Mouse (Mus musculus) granulocyte monocyte progenitor cell, adult 5-6 weeks (primary cell): ENCODE results near the gene Tmie. TPM values are rescaled to one million over a fixed set of nuclear protein-coding genes. Genes with fewer than 3 reads are reported as not detected.

Source experiments
- ATAC-seq: replicated peaks from 2 replicates; pipeline ENCODE4 v1.8.0; 2016; ENCODE audit warnings: mild to moderate bottlenecking, moderate TSS enrichment, inconsistent platforms; ENCODE audit not compliant: poor library complexity, severe bottlenecking
- total RNA-seq, 2 experiments: library from RNA; stranded (forward) in 1 of 2; stranded (reverse) in 1 of 2; fragments of 200-712, 200-1000 nt in 1 of 2; fragments of >200 nt in 1 of 2; fragmentation: Nextera tagmentation in 1 of 2; gene quantifications; 2 replicates each; pipeline ENCODE4 v1.2.3; 2014 to 2017

Gene Tmie
- total RNA-seq (2014; fragmentation: Nextera tagmentation) (not detected in 2 replicates), total RNA-seq (2017) (not detected in 2 replicates)

DNA sequence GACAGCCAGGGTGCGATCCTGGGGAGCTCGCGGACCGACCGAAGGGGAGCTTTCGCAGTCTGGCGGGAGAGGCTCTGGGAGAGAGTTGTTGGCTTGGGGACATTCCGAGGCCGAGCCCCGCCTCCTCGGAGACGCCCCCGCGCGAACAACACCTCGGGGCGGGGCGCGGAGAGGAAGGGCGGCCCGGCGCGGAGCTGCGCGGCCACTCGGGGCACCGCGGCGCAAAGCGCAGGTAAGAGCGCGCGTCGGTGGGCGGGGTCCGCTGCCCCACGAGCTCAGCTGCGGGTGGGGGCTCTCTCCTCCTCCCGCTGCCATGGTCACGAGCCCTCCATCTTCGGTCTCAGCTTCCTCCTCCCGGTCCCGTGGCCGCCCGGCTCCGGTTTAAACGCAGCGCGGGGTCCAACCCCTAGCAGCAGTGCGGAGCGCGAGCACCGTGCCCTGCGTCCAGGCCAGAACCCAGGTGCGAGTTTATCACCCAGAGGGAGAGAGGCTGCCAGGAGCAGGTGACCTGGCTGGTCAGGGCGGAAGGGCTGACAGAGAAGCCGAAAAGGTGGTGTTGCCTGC is at the start of gene Tmie:
Gene Tmie, minus strand, starts transcription at position 116 of the 564 bp plus-strand sequence.
- ATAC-seq: peak; percentile 56

DNA sequence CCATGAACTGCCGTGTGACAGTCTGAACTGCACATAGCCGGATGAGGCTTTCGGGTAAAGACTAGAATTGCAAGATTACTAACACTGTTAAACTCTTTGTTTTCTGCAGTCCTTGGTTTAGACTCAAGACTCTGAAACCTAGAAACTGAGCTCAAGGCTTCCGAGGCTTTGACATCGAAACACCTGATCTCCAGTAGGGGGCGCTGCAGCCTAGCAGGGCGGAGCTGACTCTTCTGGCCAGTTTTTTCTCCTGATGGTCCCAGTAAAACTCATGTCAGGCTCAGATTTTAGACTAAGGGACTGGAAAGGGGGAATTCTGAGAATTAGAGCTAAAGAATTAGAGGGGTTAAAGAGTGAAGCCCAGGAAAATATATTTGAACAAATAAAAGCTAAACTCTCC is 42.8 kb upstream of the Tmie start:
- peak; percentile 53; the same call in 1 of the 2 replicates for ATAC-seq

DNA sequence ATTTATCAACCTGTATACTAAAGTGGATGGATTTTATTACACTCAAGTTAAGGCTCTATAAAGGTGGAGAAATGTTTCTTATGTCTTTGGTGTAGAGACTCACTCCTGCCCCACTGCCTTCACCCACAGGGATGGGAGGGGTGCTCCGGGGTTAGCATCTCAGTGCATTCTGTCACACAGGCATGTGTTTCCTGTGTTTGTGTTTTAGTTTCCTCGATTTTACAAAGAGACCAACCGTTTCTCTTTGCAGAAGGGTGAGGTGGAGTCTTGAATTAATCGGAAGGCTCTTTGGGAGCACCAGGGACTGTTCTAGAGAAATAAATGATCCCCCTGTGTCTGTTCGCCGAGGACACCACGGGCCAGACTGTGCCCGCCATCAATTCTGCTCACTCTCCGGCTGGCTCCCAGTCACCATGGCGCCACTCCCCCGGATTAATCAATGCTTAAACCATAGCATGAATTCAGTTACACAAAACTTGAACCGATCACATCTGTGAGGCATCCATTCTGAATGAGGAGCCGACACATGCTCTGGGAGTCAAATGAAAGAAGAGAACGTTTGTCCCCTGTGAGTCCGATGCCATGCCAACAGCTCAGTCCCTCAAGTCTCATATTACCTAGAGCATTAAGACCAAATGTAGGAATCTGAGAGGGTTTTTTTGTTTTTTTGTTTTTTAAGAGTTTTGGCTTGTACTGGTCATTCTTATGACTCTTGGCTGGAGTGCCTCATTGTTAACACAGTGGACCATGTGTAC is 40.9 kb upstream of the Tmie start:
- ATAC-seq: no peak

DNA sequence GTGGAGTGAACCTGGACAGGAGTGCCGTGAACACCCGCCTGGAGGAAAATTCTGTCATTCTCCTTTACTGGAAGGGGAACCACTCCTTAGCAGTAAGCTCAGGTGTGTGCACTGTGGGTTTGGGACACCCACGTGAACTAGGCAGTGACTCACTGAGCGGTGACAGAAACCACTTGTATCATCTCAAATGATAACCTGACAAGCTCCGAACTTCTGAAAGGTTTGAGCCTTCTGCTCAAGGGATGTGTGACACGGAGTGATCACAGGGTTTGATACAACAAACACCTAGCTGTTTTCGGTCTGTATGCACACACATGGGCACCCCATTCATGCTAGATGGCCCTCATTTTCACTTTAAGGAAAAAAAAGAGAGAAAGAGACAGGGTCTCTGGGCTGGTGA is 36.9 kb upstream of the Tmie start, which contains the start of gene Fam240a:
Gene Fam240a, minus strand, starts transcription at position 76 of the 400 bp plus-strand sequence.
- ATAC-seq: no peak

DNA sequence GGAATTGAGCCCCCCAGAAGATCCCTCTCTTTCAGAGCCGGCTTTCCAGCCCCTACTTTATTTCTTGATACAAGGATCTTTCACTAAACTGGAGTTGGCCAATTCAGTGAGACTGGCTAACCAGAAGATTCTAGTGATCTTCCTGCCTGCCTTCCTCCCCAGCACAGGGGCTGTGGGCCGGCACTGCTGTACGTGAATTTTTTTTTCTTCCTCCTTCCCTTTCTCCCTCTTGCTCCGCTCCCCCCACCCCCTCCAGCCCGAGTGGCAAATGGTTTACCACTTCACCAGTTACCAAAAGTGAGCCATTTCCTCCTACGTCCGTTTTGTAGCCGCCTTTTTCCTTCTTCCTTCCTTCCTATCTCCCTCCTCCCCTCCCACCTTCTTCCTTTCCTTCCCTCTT is 35.6 kb upstream of the Tmie start:
- ATAC-seq: peak; percentile 61

DNA sequence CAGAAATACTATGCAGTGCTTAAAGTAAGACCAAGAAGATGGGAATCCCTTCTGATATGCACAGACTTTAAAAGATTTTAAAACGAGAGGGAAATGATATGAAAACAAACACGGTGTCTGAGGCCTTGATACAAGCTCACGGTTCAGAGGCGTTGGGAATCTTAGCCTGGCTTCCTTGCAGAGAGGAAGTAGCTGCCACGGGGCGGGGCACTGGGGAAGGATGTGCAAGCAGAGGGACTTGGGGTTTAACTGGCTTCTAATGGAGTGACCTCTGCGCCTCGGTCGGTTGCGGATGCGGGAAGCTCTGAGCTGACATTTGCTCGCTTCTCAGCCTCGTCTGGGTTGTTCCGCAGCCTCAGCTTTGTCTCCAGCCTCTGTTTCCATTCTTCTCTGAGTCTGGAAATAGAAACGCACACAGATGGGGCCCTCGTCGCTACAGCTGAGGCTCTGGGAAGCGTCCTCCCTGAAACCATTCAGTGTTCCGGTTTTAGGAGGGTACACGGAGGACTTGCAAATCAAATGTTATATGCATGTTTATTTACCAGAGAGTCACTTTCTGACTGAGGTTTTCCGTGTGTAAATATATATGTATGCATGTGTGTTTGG is 34.8 kb upstream of the Tmie start:
- no peak for ATAC-seq

DNA sequence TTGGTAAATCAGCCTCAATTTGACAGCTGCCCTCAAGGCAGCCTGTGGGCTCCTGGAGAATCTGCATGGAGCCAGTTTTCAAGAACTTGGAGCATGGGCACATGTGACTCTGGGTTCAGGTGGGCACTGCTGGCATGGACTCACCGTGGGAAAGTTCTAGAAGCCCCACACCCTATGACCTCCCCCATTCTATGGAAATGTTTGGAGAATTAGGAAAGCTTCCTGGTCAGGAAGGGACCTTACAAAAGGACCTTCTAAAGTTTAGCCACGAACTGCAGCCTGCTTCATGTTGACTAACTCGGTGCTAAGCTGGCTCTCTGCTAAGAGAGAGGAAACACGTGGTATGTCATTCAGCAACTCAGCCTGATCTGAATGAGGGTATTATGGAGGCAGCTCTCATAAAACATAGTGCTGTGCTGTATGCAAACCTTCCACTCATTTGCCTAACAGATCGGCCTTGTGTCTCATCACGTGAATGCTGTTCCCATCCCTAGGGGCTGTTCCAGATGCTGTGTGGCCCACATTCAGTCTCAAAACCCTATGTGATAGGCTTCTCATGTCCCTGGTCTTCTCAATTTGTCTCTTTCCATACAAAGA is 29.6 kb upstream of the Tmie start:
- ATAC-seq: no peak

DNA sequence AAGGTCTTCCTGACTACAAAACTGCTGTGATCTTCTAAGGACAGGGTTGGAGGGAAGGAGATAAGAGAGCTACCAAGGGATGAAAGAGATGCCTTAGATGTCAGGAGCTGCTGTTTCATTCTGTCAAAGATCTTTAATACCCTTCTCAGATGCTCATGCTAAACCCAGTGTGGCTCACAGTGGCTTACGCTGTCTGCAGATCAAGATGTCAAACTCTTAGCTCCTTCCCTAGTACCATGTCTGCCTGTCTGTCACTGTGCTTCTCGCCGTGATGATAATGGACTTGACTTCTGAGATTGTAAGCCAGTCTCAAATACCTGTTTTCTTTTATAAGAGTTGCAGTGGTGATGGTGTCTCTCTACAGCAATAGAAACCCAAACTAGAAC is 28.7 kb upstream of the Tmie start:
- no peak for ATAC-seq

DNA sequence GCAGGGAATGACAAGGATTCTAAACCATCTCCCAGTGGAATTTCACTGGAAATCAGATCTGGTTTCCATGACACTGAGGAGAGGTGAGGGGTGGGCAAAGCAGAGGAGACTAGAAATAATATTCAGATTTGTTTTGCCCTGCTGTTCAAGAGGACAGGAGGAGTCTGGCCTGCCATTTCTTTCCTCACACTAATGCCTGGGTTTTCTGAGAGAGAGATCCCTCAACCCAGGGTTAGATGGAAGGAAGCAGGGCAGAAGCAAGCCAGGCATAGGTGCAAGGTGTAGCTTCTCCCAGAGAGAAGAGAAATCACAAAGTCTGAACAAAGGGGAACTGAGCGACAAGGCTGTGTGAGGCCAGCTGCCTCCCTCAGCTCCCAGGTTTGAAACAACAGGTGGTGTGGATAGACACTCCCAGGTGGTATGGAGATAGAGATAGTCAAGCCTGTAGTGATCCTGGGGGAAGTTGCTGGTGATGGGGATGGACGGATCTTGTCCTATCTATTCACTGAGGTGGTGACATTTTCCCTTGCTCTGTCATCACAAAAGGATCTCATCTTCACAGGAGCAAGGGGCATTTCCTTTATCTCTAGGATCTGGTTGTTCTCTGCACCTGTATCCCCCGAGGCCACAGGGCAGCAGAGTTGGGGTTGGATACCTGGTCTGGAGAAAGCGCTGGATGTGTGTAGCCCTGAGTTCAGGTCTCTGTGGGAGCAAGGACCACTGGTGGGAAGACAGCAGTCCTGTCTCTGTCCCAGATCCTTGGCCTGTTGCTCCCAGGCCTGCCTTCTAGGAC is 28.1 kb upstream of the Tmie start:
- no peak for ATAC-seq

DNA sequence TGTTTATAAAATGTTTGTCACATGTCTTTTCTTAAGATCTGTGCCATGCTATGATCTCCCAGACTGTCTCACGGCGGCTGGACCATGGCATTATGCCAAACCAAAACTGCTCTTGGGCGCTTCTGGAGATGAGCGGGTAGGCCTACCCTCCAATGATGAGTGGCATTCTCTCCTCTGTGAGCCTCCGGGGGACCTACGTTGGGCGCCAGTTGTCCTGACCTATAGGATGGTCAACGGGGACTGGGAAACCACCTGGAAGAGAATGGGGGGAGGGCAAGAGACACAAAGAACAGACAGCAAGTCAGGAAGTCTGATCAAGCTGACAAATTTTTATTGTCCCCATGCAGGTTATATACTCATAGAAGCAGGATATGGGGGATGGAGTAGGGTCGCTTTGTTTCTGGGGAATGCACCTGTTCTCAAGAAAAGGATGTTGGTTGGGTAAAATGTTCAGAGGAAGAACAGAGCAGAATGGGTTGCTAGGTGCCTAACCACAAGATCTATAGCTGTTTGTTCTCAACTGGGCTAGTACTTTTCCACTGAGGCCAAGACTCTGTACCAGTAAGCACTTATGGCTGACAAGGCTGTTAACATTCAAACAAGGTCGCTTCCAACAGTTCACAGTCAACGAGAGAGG is 27.4 kb upstream of the Tmie start:
- ATAC-seq: no peak

DNA sequence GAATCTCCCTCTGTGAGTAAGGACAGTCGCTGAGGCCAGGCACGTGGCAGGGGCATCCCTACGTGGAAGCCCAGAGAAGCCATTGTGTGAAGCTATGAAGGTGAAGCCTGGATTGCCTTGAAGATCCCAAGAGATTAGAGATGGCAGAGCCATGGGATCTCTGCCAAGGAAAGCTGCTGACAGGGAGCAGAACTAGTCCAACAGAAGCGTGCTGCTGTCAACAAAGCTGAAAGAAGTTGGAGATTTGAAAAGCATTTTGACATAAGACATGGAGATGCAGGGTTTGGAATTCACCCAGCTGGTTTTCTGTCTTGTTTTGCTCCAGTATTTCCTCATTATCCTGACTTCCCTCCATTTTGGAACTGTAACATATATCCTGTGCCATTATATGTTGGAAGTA is 22.4 kb upstream of the Tmie start:
- no peak for ATAC-seq

DNA sequence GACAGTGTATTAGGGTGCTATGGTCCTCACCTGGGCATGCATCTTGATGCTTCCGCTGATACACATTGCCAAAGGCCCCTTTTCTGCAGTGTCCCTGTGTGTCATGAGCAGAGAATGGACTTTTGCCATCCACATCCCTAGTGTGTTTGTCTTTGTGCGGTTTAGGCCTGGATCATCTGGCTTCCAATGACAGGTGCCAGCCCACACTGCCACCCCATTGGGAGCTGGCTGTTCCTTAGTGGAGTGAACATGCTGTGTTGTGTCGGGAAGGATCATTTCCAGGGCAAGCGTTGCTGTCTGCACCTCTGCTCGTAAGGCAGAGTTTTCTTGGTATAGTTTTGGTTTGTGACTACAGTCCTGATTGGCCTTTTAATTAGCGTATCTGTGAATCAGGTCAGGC is 21.3 kb upstream of the Tmie start:
- no peak for ATAC-seq

DNA sequence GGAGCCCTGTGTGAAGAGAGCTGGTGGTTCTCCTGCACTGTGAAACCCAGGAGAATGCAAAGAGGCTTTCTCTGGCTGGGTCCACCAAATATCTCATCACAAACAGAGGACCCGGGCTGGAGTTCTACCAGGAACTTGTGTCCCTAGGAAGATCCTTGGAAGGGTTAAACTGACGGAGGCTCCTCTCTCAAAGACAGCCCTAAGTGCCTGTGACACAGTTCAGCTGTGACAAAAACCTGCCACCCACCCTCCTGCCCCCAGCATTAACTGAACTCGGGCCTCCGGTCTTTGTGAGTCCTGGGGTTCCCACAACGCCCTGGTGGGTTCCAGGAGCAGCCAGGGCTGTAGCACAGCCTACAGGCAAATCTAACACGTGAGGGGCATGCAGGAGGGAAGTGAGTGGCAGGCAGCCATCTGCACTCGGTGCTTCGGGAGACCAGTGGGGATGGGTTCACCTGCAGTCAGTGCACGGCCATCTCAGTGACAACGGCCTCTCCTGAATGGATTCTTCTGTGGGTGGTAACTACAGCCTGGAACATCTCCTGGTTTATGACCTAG is 19.6 kb upstream of the Tmie start:
- no peak for ATAC-seq

DNA sequence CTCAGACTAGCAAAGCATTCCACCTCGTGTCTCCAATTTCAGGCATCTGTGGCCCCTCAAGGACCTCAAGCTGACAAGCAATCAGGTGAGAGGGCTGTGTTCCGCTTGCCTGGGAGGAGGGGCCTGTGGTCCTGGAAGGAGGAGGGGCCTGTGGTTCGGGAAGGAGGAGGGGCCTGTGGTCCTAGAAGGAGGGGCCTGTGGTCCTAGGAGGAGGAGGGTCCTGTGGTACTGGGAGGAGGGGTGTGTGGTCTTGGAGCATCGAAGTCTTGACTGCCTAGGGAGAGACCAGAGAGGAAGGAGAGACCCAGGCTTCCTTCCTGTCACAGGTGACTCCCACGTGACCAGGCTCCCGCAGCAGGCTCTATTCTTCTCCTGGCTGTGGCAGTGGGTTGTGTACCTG is 16.7 kb upstream of the Tmie start:
- peak; percentile 60 for ATAC-seq

DNA sequence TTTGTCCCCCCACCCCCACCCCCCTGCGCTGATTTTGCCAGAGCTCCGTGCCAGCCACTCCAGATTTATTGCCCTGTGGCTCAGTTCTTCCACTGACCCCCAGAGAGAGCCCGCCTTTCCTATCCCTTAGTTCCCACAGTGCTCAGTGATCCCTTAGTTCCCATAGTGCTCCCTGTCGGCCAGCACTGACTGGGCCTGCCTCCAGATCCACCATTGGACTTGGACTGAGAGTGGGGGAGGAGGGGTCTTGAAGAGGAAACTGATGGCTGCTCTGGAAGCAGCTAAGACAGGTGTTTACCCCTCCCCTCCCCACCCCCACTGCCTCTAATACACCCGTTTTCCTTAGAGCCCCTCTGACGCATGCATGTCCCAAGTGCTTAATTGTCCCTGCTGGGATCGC is 16.1 kb upstream of the Tmie start:
- no peak for ATAC-seq

DNA sequence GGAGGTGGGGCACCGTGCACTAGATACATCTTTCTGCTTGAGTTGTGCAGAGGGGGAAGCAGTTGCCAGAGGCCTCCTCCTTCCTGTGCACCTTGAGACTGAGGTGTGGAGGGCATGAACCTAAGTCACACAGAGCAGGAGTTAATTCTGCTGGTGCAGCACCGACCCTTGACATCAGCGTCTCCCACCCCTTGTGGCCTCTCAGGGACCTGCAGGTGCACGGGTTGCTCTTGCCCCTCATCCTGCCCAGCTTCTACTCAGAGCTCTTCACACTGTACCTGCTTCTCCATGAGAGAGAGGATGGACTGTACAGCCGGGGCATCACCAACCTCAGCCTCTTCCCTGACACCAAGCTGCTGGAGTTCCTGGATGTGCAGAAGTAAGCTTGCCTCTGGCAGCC is 15.6 kb upstream of the Tmie start:
- no peak for ATAC-seq

DNA sequence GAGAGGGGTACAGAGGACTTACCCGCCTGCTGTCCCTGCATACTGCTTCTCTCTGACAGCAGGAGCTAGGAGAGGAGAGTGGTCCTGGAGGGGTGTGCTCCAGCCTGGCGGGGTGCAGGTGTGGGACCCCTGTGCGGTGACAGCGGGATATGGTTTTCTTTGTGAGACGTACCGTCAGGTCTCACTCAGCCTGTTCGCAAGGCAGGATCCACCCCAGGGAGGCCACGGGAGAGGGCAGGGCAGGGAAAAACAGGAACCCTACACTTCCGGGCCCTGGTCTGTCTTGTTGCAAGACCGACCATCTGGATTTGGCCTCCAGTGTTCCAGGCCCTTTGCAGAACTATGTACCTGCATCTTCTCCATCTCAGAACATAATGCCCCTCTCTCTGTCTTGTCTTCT is 13.5 kb upstream of the Tmie start:
- ATAC-seq: peak; percentile 61

DNA sequence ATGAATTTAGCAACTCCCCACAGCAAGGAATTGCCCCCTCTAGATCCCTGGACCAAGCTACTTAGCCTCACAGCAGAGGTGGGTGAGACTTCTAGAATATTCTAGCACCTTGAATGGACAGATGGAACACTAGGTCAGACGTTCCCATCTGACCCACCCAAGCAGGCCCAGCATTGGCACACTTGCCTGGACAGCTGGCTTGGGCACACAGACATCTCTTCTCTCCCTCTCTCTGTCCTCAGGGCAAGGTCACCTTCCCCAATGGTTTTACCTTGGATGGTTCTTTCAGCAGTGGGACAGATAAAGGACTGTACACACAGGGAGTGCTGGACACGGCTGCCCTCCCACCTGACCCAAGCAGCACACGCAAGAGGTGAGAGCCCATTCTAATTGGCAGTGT is 12.6 kb upstream of the Tmie start:
- no peak for ATAC-seq

DNA sequence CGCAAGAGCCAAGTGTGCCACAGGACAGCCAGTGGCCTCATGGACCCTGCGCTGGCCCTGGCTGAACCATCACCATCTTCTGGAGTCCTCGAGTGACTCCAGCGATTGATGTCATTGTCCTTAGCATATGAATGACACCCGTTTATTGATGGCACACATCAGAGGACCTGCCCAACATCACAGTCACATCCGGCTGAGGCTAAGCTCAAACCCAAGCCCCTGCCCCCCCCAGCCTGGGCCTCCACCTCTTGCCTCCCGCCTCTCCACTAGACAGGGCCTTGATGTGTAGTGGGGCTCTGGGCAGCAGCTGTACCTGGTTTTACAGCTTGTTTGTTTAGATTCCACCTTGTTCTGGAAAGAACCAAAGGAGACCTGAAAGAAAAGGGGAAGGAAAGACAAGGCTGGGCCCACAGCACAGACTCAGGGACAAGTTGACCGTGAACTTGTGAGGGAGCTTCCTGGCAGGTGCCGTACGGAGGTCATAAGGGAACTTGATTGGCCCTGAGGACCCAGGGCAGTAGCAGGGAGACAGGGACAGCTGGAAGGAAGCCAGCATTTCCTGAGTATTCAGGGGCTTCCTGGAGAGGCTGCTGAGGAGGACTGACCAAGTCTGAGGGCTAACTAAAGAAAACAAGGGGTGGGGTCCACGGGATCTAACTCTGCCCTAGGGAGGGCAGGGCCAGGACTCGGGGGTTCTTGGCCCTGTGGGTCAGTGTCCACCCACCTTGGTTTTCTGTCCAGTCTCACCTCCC is 11.3 kb upstream of the Tmie start:
- no peak for ATAC-seq
